Mouse (Mus musculus) kidney, adult 10 weeks (tissue): ENCODE measurements around the gene Casq2. TPM values are rescaled to one million over a fixed set of nuclear protein-coding genes. Genes with fewer than 3 reads are reported as not detected.

ENCODE experiments used
- polyA plus RNA-seq: library from polyadenylated mRNA; stranded (reverse); fragments of 350-450 nt; fragmentation: Illumina TruSeq; extraction: RNeasy Lipid Tissue Mini Kit (QIAGEN cat#74804); gene quantifications from one replicate; pipeline ENCODE4 v1.2.3, GENCODE M21; 2014; ENCODE audit warnings: low read depth, low replicate concordance

Gene Casq2
- polyA plus RNA-seq: 1.2 TPM

DNA sequence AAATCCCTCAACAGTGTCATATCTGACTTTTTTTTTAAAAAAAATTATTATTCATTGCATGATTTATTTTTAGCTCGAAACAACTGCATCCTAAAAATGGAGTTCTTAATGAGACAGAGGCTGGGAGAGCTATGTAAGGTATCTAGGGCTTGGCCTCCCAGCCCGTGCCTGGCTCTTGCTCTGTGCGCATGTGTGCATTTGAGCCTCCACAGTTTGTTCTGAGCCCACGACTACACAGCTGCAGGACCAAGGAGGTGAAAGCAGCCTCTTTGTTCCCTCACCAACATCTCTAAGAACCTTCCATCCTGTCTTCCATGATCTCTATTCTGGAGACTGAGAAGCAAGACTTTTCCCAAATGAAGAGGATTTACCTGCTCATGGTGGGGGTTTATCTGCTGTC lies at the start of gene Casq2:
Casq2 (plus strand) TSS at position 133 of the 400 bp plus-strand sequence.

Other genes starting within 250 kb of the Casq2 start
- gene Mab21l3, start 237.5 kb upstream of the Casq2 start, polyA plus RNA-seq: 1.0 TPM
- 2.8 TPM for gene Slc22a15, start 162.0 kb upstream of the Casq2 start, polyA plus RNA-seq
- not detected for gene Nhlh2, start 76.3 kb upstream of the Casq2 start, polyA plus RNA-seq
- 5.9 TPM for gene Vangl1, start 118.3 kb downstream of the Casq2 start, polyA plus RNA-seq